Mouse (Mus musculus) heart, postnatal 4 days (tissue): Measurements from ENCODE around the gene Sap18. TPM values are rescaled to one million over a fixed set of nuclear protein-coding genes. Genes with fewer than 3 reads are reported as not detected.
"Not testable (repeated sequence)": the region's sequence is repeated elsewhere in the genome, so short reads cannot be mapped to it uniquely, and the experiment has no call there.

Experiments used
- DNase-seq: peaks from one replicate; pipeline ENCODE4 v3.0.0; 2021
- total RNA-seq, 2 experiments: library from RNA; stranded (reverse); gene quantifications; 2 replicates each; pipeline ENCODE4 v1.2.3; 2021

Gene Sap18
- total RNA-seq, result 10 to 100 TPM; 77.1 to 91.9 TPM

GRCm38 (mm10) chr14:57797991-57798931, at the start of gene Sap18:
Sap18 (plus strand) TSS chr14:57798180.
- DNase-seq, result peak; percentile 97

- DNase-seq, result no peak
These were observed 48.5 kb upstream of the Sap18 start for GRCm38 (mm10) chr14:57749501-57749900.

- DNase-seq, result not testable (repeated sequence)
These were observed 47.0 kb upstream of the Sap18 start for GRCm38 (mm10) chr14:57751006-57751405.

GRCm38 (mm10) chr14:57753351-57753992, 44.5 kb upstream of the Sap18 start:
- no peak for DNase-seq

- DNase-seq, result no peak
These were observed 42.3 kb upstream of the Sap18 start for GRCm38 (mm10) chr14:57755661-57756060.

- no peak for DNase-seq
These were observed 41.9 kb upstream of the Sap18 start for GRCm38 (mm10) chr14:57756094-57756493.

GRCm38 (mm10) chr14:57758237-57758636, 39.7 kb upstream of the Sap18 start, which contains the start of gene Lats2:
Lats2 (minus strand) TSS chr14:57758388.
- no peak for DNase-seq

GRCm38 (mm10) chr14:57760447-57761412, 37.2 kb upstream of the Sap18 start:
- DNase-seq, result no peak

- no peak for DNase-seq
These were observed 28.9 kb upstream of the Sap18 start for GRCm38 (mm10) chr14:57769102-57769501.

GRCm38 (mm10) chr14:57772157-57772815, 25.7 kb upstream of the Sap18 start:
- no peak for DNase-seq

- DNase-seq, result no peak
These were observed 10.6 kb upstream of the Sap18 start for GRCm38 (mm10) chr14:57787406-57787805.

GRCm38 (mm10) chr14:57789311-57789710, 8.7 kb upstream of the Sap18 start:
- no peak for DNase-seq

GRCm38 (mm10) chr14:57789759-57790158, 8.2 kb upstream of the Sap18 start:
- DNase-seq, result no peak

GRCm38 (mm10) chr14:57791171-57791570, 6.8 kb upstream of the Sap18 start:
- no peak for DNase-seq

- DNase-seq, result no peak
These were observed 429 bp upstream of the Sap18 start for GRCm38 (mm10) chr14:57797551-57797950.

- no peak for DNase-seq
These were observed 5.8 kb downstream of the Sap18 start for GRCm38 (mm10) chr14:57803731-57804130.

- peak; percentile 13 for DNase-seq
These were observed 10.6 kb downstream of the Sap18 start for GRCm38 (mm10) chr14:57808558-57808957.

GRCm38 (mm10) chr14:57810886-57811285, 12.9 kb downstream of the Sap18 start:
- DNase-seq, result no peak

- no peak for DNase-seq
These were observed 13.9 kb downstream of the Sap18 start for GRCm38 (mm10) chr14:57811844-57812243.

- DNase-seq, result no peak
These were observed 22.9 kb downstream of the Sap18 start for GRCm38 (mm10) chr14:57820839-57821238.
